8 mouse cellular contexts compared by ENCODE assay signal in the genomic region with DNA sequence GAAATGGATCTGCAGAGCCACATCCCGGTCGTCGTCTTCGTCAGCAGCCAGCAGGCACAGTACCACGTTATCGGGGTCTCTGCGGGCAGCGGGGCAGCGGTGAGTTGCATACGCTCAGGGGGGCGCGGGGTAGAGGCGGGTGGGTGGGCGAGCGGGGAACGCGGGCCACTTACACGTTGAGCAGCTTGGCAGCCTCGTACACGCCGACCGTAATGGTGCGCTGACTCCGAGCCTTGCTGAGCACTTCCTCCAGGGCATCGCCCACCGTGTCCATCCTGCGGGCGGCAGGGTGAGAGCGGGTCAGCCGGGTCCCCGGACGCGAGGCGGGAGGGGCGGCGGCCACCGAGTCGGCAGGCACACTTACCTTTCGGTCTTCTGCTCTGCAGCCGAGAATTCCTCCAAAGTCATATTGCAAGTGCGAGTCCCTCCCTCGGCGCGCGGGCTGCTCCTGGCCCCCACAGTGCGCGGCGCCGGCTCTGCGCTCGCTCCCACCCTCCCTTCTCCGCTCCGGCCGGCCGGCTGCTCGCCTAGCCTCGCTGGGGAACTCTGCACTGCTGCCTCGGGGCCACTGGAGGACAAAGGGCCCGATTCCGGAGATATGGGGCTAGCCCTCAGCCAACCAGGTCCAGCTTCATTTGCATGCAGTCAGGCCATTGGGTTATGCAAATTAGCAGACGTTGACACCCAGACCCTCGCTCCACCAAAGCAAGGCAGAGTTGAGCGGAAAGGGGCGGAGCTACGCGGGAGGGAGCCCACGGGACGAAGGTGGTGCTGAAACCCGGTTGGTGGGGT. TPM values are rescaled to one million over a fixed set of nuclear protein-coding genes. Genes with fewer than 3 reads are reported as not detected.
DNase-seq lines count a peak whose midpoint lies in the region; ATAC-seq lines count a peak whose summit lies in the region.

A gene (minus strand): TSS at position 621 of the 792 bp plus-strand sequence.

- WGBS in hindbrain, embryonic 14.5 days: under 1% methylated on average over 67 of the region's 69 CpGs

- peak; percentile 98 for ATAC-seq in hindbrain, embryonic 14.5 days (ENCODE audit: low FRiP score)

- H3K9me3 ChIP-seq in hindbrain, embryonic 14.5 days (ENCODE audit: control insufficient read depth, low read length): no peaks in the 10 kb centered on the region

- H3K4me1 ChIP-seq in hindbrain, embryonic 14.5 days (replicated peaks; ENCODE audit: control insufficient read depth, insufficient read depth, low read length): peaks cover 16% of the 10 kb centered on the region

- H3K27me3 ChIP-seq in hindbrain, embryonic 14.5 days (ENCODE audit: control insufficient read depth, insufficient read depth, low read length): no peaks in the 10 kb centered on the region

- H3K4me3 ChIP-seq in hindbrain, embryonic 14.5 days (replicated peaks; ENCODE audit: low read length): peak within 1 kb of the TSS; percentile 72

- DNase-seq in R1 (ENCODE audit: low read depth, low spot score): peak; percentile 99
- peak; percentile 98 to 99 for DNase-seq in cerebellum, postnatal 25 days
- DNase-seq in frontal cortex, postnatal 25 days (ENCODE audit: low spot score in 2 of 2): peak; percentile 69 to 81
- peak; percentile 90 for DNase-seq in hindbrain, embryonic 14.5 days (ENCODE audit: low spot score)
- DNase-seq in layer of hippocampus, postnatal 36 days: peak; percentile 86 to 90
- DNase-seq in lung, postnatal 36 days: peak; percentile 98
- peak; percentile 99 for DNase-seq in retina, postnatal 1 day
- peak; percentile 89 to 96 for DNase-seq in urinary bladder, adult 18-20 months (ENCODE audit: low spot score in 2 of 2)

- no peaks in the 10 kb centered on the region for H3K36me3 ChIP-seq in hindbrain, embryonic 14.5 days (replicated peaks; ENCODE audit: control insufficient read depth, insufficient read depth)

- peak within 1 kb of the TSS; percentile 93 for H3K27ac ChIP-seq in hindbrain, embryonic 14.5 days

- peak within 1 kb of the TSS; percentile 90 for H3K9ac ChIP-seq in hindbrain, embryonic 14.5 days

- peak within 1 kb of the TSS; percentile 77 for H3K4me2 ChIP-seq in hindbrain, embryonic 14.5 days (replicated peaks)

RNA-seq across cellular contexts. Expression of the gene that starts here (rescaled TPM):
- polyA plus RNA-seq in hindbrain, embryonic 14.5 days (2014; fragmentation: Nextera tagmentation; extraction: Ambion mirVana): 14.1 and 14.8 TPM in 2 replicates
- total RNA-seq in layer of hippocampus, postnatal 36 days (2021): 10 to 100 TPM in 1 of 2 experiments, 1 to 10 TPM in 1; 8.1 to 11.7 TPM

Comparison
In these comparisons a context has a peak if more than half of its experiments do, and no peak if none do; other contexts are left out.
1. Peak in every context shown above with its lines: DNase-seq, ATAC-seq, H3K4me3 ChIP-seq and H3K27ac ChIP-seq.